Mouse (Mus musculus): ENCODE measurements around the gene Nme4.
"Not testable (repeated sequence)": the region's sequence is repeated elsewhere in the genome, so short reads cannot be mapped to it uniquely, and the experiment has no call there.

Nme4 gene

DNA sequence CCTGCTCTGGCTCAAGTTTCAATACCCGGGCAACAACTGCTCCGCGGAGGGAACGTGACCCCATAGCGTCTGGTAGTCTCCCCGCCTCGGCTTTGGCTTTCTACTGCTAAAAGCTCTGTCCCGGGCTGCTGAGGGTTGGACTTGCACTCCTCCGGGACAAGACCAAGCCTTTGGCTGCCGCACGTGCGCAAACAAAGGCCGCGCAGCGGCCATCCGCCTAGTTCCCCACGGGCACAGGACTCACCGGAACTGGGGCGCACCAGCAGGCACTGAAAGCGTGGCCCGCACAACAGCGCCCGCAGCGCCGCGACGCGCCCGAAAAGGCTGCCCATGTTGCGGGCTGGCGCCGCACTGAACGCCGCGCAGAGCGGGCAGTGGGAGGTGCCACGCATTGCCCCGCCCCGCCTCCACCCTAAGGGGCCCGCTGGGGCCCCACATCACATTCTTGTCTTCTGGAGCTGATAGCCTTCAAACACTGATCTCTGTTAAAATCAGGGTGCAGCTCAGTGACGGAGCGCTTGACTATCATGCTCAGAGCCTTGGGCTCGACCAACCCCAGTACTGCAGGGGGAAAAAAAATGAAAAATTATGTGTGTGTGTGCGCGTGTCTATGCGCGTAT is at the start of gene Nme4:
Gene Nme4, minus strand, starts transcription at position 482 of the 620 bp plus-strand sequence.
- no peak for DNase-seq (ENCODE audit: low read depth, low spot score)

GRCm38 (mm10) chr17:26143386-26143785 is 48.0 kb upstream of the Nme4 start:
- no peak for DNase-seq (ENCODE audit: low read depth, low spot score)

DNA sequence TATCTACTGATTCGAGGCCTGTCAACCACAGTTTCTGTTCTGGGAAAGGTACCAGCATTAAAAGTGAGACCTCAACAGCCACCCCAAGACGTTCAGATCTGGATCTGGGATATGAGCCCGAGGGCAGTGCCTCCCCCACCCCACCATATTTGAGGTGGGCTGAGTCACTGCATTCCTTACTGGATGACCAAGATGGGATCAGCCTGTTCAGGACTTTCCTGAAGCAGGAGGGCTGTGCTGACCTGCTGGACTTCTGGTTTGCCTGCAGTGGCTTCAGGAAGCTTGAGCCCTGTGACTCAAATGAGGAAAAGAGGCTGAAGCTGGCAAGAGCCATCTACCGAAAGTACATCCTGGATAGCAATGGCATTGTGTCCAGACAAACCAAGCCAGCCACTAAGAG is 47.4 kb upstream of the Nme4 start:
- no peak for DNase-seq (ENCODE audit: low read depth, low spot score)

- no peak for DNase-seq (ENCODE audit: low read depth, low spot score)
Observed at GRCm38 (mm10) chr17:26138901-26139381, 43.5 kb upstream of the Nme4 start.

DNA sequence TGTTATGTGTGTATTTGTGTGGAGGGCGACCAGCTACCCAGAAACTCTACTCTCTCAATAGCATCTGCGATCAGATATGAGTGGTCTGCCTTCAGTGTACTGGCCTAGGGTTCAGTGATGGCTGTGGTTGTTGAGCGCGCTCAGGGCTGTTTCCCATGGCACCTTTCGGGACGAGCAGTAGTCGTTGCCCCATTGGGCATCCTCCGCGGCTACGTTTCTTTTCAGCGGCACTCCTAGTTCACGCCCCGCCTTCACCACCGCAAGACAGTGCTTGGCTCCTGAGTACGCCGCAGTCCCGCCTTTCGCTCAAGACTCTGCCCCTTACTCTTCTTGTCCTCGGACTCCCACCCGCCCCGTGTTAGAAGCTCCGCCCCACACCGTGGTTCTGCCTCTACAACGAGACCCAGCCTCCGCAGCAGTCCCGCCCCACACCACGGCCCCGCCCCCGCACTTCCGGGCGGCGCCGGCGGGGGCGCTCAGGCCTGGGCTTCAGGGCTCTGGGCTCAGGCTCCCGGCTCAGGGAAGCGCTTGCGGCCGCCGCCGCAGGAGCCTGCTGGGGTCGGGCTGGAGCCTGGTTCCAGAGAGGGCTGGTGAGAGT is 42.9 kb upstream of the Nme4 start, which contains the start of gene Axin1:
Gene Axin1, plus strand, starts transcription at position 450 of the 598 bp plus-strand sequence.
- DNase-seq (ENCODE audit: low read depth, low spot score), result peak; percentile 99

DNA sequence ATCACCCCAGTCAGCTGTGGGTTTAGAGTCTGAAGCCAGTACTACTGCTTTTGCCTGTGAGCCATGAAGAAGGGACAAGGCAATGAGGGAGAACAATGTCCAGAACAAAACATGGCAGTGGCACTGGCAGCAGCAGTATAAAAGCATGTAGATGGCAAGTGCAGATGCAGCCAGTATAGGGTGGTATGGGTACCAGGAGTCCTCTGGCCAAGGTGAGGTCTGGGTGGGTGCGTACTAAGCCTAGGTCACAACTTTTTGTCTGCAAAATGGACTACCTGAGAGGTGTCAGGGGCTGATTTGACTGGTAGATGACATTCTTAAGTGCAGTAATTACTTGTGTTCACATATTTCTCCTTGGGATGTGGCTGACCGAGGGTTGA is 42.3 kb upstream of the Nme4 start:
- no peak for DNase-seq (ENCODE audit: low read depth, low spot score)

DNA sequence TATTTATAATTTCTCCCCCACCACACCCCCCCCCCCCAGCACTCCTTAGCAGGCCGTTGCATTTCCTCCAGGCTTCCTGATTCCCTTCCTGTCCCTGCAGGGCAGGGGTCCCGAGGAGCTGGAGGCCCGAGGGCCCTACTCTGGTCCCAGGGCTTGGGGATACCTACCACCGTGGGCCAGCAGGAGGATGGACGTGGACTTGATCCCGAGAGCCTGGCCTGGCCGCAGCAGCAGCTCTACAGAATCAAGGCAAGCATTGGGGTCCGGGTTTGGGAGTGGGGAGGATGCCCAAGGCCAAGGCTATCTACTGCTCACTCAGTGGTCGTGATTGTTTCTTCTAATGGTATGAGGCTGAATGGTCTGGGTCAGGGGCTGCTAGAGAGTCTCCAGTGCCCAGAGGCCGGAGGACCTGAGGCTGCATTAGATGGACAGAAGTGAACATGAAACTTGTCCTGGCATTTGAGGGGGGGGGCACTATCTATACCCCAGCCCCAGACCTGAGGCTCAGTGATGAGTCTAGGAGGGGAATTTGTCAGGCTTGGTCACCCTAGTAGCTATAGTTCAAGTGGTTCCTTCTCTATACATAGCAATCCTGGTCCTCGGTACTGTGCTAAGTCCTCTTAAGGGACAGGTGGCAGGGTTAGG is 41.8 kb upstream of the Nme4 start:
- no peak for DNase-seq (ENCODE audit: low read depth, low spot score)

DNA sequence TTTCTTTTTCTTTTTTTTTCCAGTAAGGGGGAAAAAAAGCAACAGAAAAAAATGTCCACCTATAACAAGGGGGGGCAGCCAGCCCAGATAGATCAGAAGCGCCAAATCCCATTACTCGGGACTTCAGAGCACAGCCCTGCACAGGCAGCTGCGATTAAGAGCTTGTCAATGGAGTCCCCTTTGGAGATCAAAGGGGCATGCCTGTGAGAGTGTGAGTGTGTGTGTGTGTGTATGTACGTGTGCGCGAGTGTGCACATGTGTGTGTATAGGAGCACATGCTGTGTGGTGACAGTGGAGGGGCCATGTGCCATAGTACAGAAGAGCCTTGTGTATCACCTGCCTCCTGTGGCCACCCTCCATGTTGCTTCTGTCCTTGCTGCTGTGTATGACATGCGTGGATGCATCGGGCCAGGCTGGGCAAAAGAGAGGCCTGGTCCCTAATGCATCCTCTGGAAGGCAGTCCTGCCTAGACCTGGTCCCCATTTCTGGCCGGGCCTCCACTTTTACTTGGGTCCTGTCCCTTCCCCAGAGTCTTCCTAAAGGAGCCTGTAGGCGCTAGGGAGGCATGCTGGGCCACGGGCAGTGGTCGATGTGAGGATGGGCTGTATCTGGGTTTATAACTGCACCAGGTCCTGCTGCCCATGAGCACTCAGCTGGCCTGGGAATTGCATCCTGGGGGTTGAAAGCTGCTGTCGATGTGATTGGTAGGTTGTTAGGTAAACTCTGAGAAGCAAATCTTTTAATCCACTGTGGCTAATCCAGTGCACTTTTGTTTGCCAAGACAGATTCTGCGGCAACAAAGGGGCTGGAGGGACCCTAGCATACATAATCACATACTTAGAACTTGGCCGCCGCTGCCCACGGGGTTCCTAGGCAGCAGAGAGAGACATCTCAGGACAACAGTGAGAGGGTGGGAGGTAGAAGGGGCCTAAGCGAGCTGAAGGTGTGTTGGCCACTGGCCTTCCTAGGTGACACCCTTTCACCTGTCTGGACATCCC is 36.8 kb upstream of the Nme4 start:
- DNase-seq (ENCODE audit: low read depth, low spot score), result no peak

- DNase-seq (ENCODE audit: low read depth, low spot score), result no peak
Observed at GRCm38 (mm10) chr17:26131062-26131732, 35.8 kb upstream of the Nme4 start.

GRCm38 (mm10) chr17:26125226-26125625 is 29.8 kb upstream of the Nme4 start:
- DNase-seq (ENCODE audit: low read depth, low spot score), result no peak

DNA sequence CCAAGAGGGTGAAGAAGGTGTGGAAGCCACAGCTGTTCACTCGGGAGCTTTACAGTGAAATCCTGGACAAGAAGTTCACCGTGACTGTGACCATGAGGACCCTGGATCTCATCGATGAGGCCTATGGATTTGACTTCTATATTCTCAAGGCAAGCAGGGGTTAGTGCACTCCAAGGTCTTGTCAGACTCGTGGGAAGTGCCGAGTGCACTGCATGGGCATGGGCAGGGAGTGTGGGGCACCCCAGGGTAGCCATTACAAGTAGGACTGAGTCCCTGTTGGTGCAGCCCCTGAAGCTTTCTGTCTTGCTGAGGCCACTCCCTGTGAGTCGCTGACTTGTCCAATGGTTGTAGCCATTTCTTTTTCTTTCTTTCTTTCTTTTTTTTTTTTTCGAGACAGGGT is 29.2 kb upstream of the Nme4 start:
- DNase-seq (ENCODE audit: low read depth, low spot score), result no peak

DNA sequence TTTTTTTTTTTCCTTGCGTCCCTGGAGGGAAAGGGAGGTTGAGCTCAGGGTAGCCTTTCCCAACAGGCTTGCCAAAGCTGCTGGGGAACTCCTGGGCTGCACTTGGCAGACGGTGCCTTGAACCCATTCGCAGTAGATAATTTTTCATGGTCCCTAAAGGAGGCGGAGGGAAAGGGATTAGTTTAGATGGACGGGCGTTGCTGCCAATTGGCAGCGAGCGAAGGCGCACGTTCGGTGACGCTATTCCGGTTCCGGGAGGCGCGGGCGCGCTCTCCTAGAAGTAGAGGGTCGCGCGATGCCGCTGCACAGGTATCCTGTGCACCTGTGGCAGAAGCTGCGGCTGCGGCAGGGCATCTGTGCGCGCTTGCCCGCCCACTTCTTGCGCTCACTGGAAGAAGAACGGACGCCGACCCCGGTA is 27.9 kb upstream of the Nme4 start, which contains the start of gene Mrpl28:
Gene Mrpl28, plus strand, starts transcription at position 234 of the 418 bp plus-strand sequence.
- peak; percentile 94 for DNase-seq (ENCODE audit: low read depth, low spot score)

- DNase-seq (ENCODE audit: low read depth, low spot score), result no peak
Observed at GRCm38 (mm10) chr17:26122431-26123140, 27.2 kb upstream of the Nme4 start.

DNA sequence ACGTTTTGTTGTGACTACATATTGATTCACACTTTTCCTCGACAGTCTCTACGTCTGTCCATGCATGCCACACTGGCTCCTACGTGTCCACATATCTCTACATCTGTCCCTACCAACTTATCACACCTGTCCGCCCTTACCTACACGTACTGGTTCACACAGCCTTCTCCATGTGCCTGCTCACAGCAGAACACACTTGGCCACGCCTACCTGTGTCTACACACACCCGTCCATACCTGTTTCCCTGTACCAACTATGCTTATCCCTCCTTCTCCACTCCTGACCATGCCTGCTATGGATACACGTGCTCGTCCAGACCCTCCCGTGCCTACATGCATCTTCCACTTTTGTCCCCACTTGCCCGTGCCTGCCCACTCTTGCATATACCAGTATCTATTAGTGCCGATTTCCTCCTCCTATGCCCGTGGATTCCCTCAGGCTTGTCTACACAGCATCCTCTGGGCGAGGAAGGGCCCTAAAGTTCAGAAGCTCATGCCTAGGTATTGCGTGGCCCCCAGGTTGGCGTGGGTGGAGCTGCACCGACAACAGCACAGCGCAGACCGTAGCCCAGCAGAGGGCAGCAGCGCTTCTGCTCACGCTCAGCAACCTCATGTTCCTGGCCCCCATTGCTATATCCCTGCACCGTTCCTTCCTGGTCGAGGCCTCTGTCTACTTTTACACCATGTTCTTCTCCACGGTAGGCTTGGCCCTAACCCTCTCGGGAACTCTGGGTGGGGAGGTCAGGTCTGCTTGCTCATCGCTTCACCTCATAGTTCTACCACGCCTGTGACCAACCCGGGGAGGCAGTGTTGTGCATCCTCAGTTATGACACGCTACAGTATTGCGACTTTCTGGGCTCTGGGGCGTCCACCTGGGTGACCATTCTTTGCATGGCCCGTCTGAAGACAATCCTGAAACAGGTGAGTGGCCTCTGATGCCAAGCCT is 24.6 kb upstream of the Nme4 start:
- no peak for DNase-seq (ENCODE audit: low read depth, low spot score)

GRCm38 (mm10) chr17:26116503-26117258 is 21.3 kb upstream of the Nme4 start:
- DNase-seq (ENCODE audit: low read depth, low spot score), result no peak

DNA sequence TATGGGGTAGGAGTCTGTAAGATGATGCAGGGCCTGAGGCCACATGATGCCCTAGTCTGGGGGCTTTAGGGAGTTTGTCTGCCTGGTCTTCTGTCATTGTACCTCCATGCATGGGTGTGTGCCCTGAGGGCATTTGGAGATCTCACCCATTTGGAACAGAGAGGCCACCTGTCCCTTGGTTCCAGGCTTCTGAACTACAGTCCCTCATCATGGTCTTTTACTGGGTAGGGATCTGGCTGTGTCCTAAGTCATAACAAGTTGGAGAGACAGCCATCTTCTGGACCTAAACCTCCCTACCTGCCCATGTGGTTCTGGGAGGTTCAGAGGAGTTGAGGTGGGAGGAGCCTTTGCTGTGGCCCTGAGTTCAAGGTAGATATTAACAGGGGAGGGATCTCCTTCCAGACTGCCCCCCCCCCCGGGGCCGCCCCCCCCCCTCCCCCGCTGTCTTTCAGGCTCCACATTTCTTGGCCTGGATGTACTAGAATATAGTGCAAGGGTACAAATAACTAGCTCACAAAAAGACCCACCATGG is 20.6 kb upstream of the Nme4 start:
- no peak for DNase-seq (ENCODE audit: low read depth, low spot score)

GRCm38 (mm10) chr17:26115205-26115898 is 19.9 kb upstream of the Nme4 start:
- DNase-seq (ENCODE audit: low read depth, low spot score), result no peak

- DNase-seq (ENCODE audit: low read depth, low spot score), result not testable (repeated sequence)
Observed at GRCm38 (mm10) chr17:26114461-26114860, 19.1 kb upstream of the Nme4 start.

All from WW6 (cell line).